Comparison of ENCODE assay signal across 9 mouse cellular contexts in the genomic region with DNA sequence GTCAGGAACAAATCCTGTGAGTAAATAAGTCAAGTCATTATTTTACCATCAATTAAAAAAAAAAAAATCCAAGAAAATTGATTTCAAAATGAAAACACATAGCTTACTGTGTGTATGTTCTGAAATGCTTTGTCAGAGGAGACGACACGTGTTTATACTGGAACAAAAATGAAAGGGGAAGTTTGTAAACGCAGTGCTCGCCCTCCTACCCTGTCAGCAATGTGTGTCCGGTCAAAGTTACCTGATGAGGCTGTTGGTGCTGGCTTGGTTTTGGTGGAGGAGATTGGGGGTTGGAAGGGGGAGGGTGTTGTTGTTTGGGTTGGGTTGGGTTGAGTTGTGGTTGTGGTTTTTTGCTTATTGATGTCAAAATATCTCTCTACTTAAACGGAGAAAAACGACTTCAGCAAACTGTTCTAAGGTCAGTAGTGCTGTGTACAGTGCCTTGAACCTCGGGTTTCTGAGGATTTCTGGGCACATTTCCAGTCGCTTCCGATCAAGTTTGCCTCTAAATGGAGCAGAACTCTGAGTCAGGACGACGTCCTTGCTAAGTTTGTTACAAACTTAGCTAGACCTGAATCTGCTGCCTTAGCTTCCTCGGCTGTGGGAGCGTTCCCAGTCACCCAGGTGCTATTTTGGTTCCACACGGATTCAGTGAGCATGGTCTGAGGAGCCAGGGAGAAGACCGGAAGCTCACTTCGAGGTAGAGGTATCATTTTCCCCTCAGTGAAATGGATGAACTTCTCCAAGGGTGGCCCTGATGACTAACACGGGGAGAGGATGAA.
DNase-seq lines count a peak whose midpoint lies in the region; ATAC-seq and TF ChIP-seq lines count a peak whose summit lies in the region.
"Had no signal": no experiment of that assay in that cellular context is flagged by ENCODE, and none has a peak within 500 bp of the region (broad histone marks: within the 10 kb centered on the region; RNA-seq: fewer than 3 reads in every experiment).

No protein-coding gene starts in this region.

- H3K27me3 ChIP-seq in liver, adult 2 months (ENCODE audit: control insufficient read depth, insufficient read depth, low read length), result no peaks in the 10 kb centered on the region
- H3K27me3 ChIP-seq in forebrain, embryonic 11.5 days (ENCODE audit: control insufficient read depth, insufficient read depth, low read length), result no peaks in the 10 kb centered on the region
- H3K27me3 ChIP-seq in cerebellum, adult 2 months (ENCODE audit: control insufficient read depth, insufficient read depth, low read length), result no peaks in the 10 kb centered on the region
- H3K27me3 ChIP-seq: forebrain, embryonic 15.5 days had no signal

- 25% methylated on average over 18 of the region's 18 CpGs for WGBS in liver, adult 2 months
- 70% methylated on average over 18 of the region's 18 CpGs for WGBS in forebrain, embryonic 11.5 days
- WGBS in cerebellum, adult 2 months, result 72% methylated on average over 18 of the region's 18 CpGs

- H3K79me2 ChIP-seq in liver, adult 2 months (ENCODE audit: control insufficient read depth, insufficient read depth, low read length), result no peaks in the 10 kb centered on the region

- H3K9me3 ChIP-seq in ES-E14 (ENCODE audit: control insufficient read depth, insufficient read depth, low read depth, low read length), result no peaks in the 10 kb centered on the region
- H3K9me3 ChIP-seq in forebrain, embryonic 11.5 days (ENCODE audit: control insufficient read depth, low read length), result no peaks in the 10 kb centered on the region
- H3K9me3 ChIP-seq: forebrain, embryonic 15.5 days had no signal

- peaks cover 11% of the 10 kb centered on the region for H3K4me1 ChIP-seq in liver, adult 2 months (ENCODE audit: control insufficient read depth, insufficient read depth, low read length)
- peaks cover 9 to 22% of the 10 kb centered on the region in 2 experiments for H3K4me1 ChIP-seq in ES-E14 (ENCODE audit: control insufficient read depth in 2 of 2, insufficient read depth in 2 of 2, low read length in 2 of 2, poor library complexity in 1 of 2)
- H3K4me1 ChIP-seq in forebrain, embryonic 11.5 days (replicated peaks; ENCODE audit: control insufficient read depth, insufficient read depth, low read length), result no peaks in the 10 kb centered on the region
- no peaks in the 10 kb centered on the region for H3K4me1 ChIP-seq in cerebellum, adult 2 months (ENCODE audit: control insufficient read depth, insufficient read depth, low read length)

- TF ChIP-seq POLR2A in liver, adult 2 months (IDR thresholded peaks at IDR 0.05; ENCODE audit: extremely low read depth, insufficient read depth, low read length), result no peak
- TF ChIP-seq POLR2A in cerebellum, adult 2 months (IDR thresholded peaks at IDR 0.05; ENCODE audit: borderline replicate concordance, insufficient read depth, low read length), result no peak

- no peak for TF ChIP-seq CTCF in liver, adult 2 months (IDR thresholded peaks at IDR 0.05; ENCODE audit: low read depth, low read length)
- no peak for TF ChIP-seq CTCF in cerebellum, adult 2 months (IDR thresholded peaks at IDR 0.05; ENCODE audit: borderline replicate concordance, insufficient read depth, low read depth, low read length)

- in situ Hi-C loops in ES-E14 (cut with MboI; ENCODE audit: low sequenced_read_pairs in 2 of 2, unreplicated experiment in 2 of 2), result no loop called here

- DNase-seq in liver, adult 2 months (ENCODE audit: extremely low read depth, low read depth, low spot score), result peak; percentile 82
- no peak for DNase-seq in liver
- DNase-seq in ES-E14 (ENCODE audit: low read depth, low spot score), result no peak
- peak; percentile 69 to 77 for DNase-seq in adrenal gland, postnatal 36 days
- DNase-seq in forebrain, embryonic 11.5 days (ENCODE audit: low spot score), result no peak
- no peak for DNase-seq in cerebellum, adult 2 months
- DNase-seq in spleen, adult 12 weeks (ENCODE audit: low spot score), result no peak

- no peak overlapping the region for H3K4me2 ChIP-seq in forebrain, embryonic 11.5 days (ENCODE audit: low read depth, low read length, severe bottlenecking)
- H3K4me2 ChIP-seq: forebrain, embryonic 15.5 days had no signal

- ATAC-seq in megakaryocyte progenitor cell, adult 5-6 weeks (replicated peaks; ENCODE audit: poor library complexity), result peak; percentile 92
- no peak for ATAC-seq in forebrain, embryonic 11.5 days (replicated peaks; ENCODE audit: low FRiP score)
- ATAC-seq: forebrain, embryonic 15.5 days had no signal

- H3K36me3 ChIP-seq in liver, adult 2 months (ENCODE audit: control insufficient read depth, insufficient read depth, low read length), result no peaks in the 10 kb centered on the region
- no peaks in the 10 kb centered on the region for H3K36me3 ChIP-seq in ES-E14 (ENCODE audit: control insufficient read depth, insufficient read depth, low read length, poor library complexity, severe bottlenecking)
- H3K36me3 ChIP-seq in forebrain, embryonic 11.5 days (ENCODE audit: control insufficient read depth, insufficient read depth, low read length), result no peaks in the 10 kb centered on the region
- H3K36me3 ChIP-seq: forebrain, embryonic 15.5 days had no signal

- H3K9ac ChIP-seq in liver, adult 2 months (ENCODE audit: low read depth, low read length), result peak overlapping the region; percentile 23; the same call in 1 of the 2 replicates
- H3K9ac ChIP-seq in ES-E14 (ENCODE audit: insufficient read depth, low read depth, low read length, poor library complexity, severe bottlenecking), result no peak overlapping the region
- H3K9ac ChIP-seq in forebrain, embryonic 11.5 days (ENCODE audit: low read length), result no peak overlapping the region
- H3K9ac ChIP-seq: forebrain, embryonic 15.5 days had no signal

- H3K27ac ChIP-seq in liver, adult 2 months (replicated peaks; ENCODE audit: insufficient read depth, low read depth, low read length), result no peak overlapping the region; the same call in 1 of the 2 replicates
- H3K27ac ChIP-seq in ES-E14 (ENCODE audit: insufficient read depth, low read depth, low read length, poor library complexity, severe bottlenecking), result peak overlapping the region; percentile 81; the same call in 1 of the 2 replicates
- no peak overlapping the region for H3K27ac ChIP-seq in forebrain, embryonic 11.5 days (ENCODE audit: low read depth, low read length)
- H3K27ac ChIP-seq in cerebellum, adult 2 months (ENCODE audit: insufficient read depth, low read length), result no peak overlapping the region
- H3K27ac ChIP-seq: forebrain, embryonic 15.5 days had no signal

- H3K4me3 ChIP-seq in liver, adult 2 months (ENCODE audit: insufficient read depth, low read depth, low read length), result no peak overlapping the region; the same call in 1 of the 2 replicates
- H3K4me3 ChIP-seq in ES-E14 (ENCODE audit: insufficient read depth in 1 of 2, low read depth in 1 of 2, low read length in 2 of 2, poor library complexity in 1 of 2, severe bottlenecking in 1 of 2), result no peak overlapping the region
- H3K4me3 ChIP-seq in forebrain, embryonic 11.5 days (ENCODE audit: low read depth, low read length), result no peak overlapping the region
- H3K4me3 ChIP-seq in cerebellum, adult 2 months (replicated peaks; ENCODE audit: insufficient read depth, low read depth, low read length), result no peak overlapping the region
- H3K4me3 ChIP-seq: forebrain, embryonic 15.5 days had no signal

TF ChIP-seq in ES-E14, 5 proteins besides CTCF, POLR2A, EP300 and RAD21:
- TF ChIP-seq HCFC1 (IDR thresholded peaks at IDR 0.05; ENCODE audit: borderline replicate concordance, insufficient read depth, low read length) (no peak), MAFK (IDR thresholded peaks at IDR 0.05; ENCODE audit: insufficient read depth, low read depth, low read length) (no peak), ZNF384 (IDR thresholded peaks at IDR 0.05; ENCODE audit: low read depth, low read length) (no peak), CHD2 (IDR thresholded peaks at IDR 0.05; ENCODE audit: low read depth, low read length) (no peak), ZC3H11A (IDR thresholded peaks at IDR 0.05; ENCODE audit: borderline replicate concordance, low read depth, low read length) (no peak)

Comparison
In these comparisons a context has a peak if more than half of its experiments do, and no peak if none do; other contexts are left out.
1. DNase-seq: peak in liver, adult 2 months (single experiment) and adrenal gland, postnatal 36 days (2 of 2); none in liver (single experiment), ES-E14 (single experiment), forebrain, embryonic 11.5 days (single experiment), cerebellum, adult 2 months (0 of 2) and spleen, adult 12 weeks (single experiment).